Mouse (Mus musculus) CH12.LX (cell line): ENCODE data around the gene Lbhd1. TPM values are rescaled to one million over a fixed set of nuclear protein-coding genes. Genes with fewer than 3 reads are reported as not detected.

Experiments
- DNase-seq: peaks from one replicate; pipeline ENCODE4 v3.0.0-alpha.2; 2013; ENCODE audit errors: extremely low read depth
- H3K27ac ChIP-seq: 2 replicates; pipeline ENCODE4 v1.5.1; 2012; ENCODE audit warnings: low read depth, mild to moderate bottlenecking, control low read depth, moderate library complexity; ENCODE audit not compliant: insufficient read depth
- H3K27me3 ChIP-seq: replicated peaks from 2 replicates; pipeline ENCODE3; 2012; ENCODE audit warnings: inconsistent platforms
- H3K36me3 ChIP-seq, 2 experiments: replicated peaks in 1 of 2; 2 replicates each; pipeline versions ENCODE3 to v1.6.1; 2012; ENCODE audit warnings: inconsistent platforms in 1 of 2, low read length in 1 of 2, mild to moderate bottlenecking in 1 of 2, mixed read lengths in 1 of 2, moderate library complexity in 1 of 2; ENCODE audit not compliant: control insufficient read depth in 1 of 2, insufficient read depth in 1 of 2
- H3K4me1 ChIP-seq, 2 experiments: 2 replicates each; pipeline ENCODE4 v1.6.1; 2012; ENCODE audit warnings: inconsistent platforms in 1 of 2, moderate library complexity in 1 of 2; ENCODE audit not compliant: insufficient read depth in 2 of 2, control insufficient read depth in 1 of 2
- H3K4me2 ChIP-seq: 2 replicates; pipeline ENCODE4 v1.6.1; 2012; ENCODE audit warnings: low read depth, mild to moderate bottlenecking, control low read depth; ENCODE audit not compliant: poor library complexity, insufficient read depth, severe bottlenecking
- H3K4me3 ChIP-seq, 3 experiments: fragments of 150-350 bp in 1 of 3; sonication (generic) in 1 of 3; replicated peaks in 1 of 3; 2 replicates each; pipeline versions ENCODE3 to v1.5.1; 2011 to 2012; ENCODE audit warnings: low read depth in 2 of 3, low read length in 2 of 3, mild to moderate bottlenecking in 2 of 3, moderate library complexity in 2 of 3, control low read depth in 1 of 3, improper control_type of control experiment in 1 of 3, inconsistent platforms in 1 of 3, mixed read lengths in 1 of 3; ENCODE audit not compliant: poor library complexity in 1 of 3
- H3K79me2 ChIP-seq: replicated peaks from 2 replicates; pipeline ENCODE4 v1.6.1; 2012; ENCODE audit warnings: mild to moderate bottlenecking, moderate library complexity; ENCODE audit not compliant: control insufficient read depth, poor library complexity, insufficient read depth, severe bottlenecking; ENCODE audit errors: extremely low read depth
- H3K9ac ChIP-seq: 2 replicates; pipeline ENCODE4 v1.6.1; 2012; ENCODE audit warnings: low read depth, mild to moderate bottlenecking, control low read depth, moderate library complexity; ENCODE audit not compliant: insufficient read depth
- H3K9me3 ChIP-seq: replicated peaks from 2 replicates; pipeline ENCODE3; 2012; ENCODE audit warnings: low read length, inconsistent platforms, mixed read lengths
- BHLHE40 ChIP-seq: IDR thresholded peaks from 2 replicates; pipeline ENCODE4 v1.6.1; 2011; ENCODE audit warnings: mild to moderate bottlenecking, low read depth, low read length, improper control_type of control experiment
- CHD1 ChIP-seq: IDR thresholded peaks from 2 replicates; pipeline ENCODE4 v1.6.1; 2012; ENCODE audit warnings: low read depth, low read length, improper control_type of control experiment, inconsistent platforms
- CTCF ChIP-seq, 2 experiments: IDR thresholded peaks in 1 of 2; conservative IDR thresholded peaks in 1 of 2; 2 replicates each; pipeline ENCODE4 v1.5.1; 2011 to 2012; ENCODE audit warnings: low read depth in 2 of 2, low read length in 2 of 2, improper control_type of control experiment in 1 of 2, inconsistent platforms in 1 of 2, mild to moderate bottlenecking in 1 of 2, moderate library complexity in 1 of 2
- E2F4 ChIP-seq: IDR thresholded peaks from 2 replicates; pipeline ENCODE4 v1.6.1; 2011; ENCODE audit warnings: low read depth, low read length, improper control_type of control experiment; ENCODE audit not compliant: insufficient replicate concordance
- ELF1 ChIP-seq: IDR thresholded peaks from 2 replicates; pipeline ENCODE4 v1.6.1; 2014; ENCODE audit warnings: low read depth, mild to moderate bottlenecking, inconsistent platforms, low read length, improper control_type of control experiment
- EP300 ChIP-seq: IDR thresholded peaks from 2 replicates; pipeline ENCODE4 v1.6.1; 2011; ENCODE audit warnings: low read length, improper control_type of control experiment
- ETS1 ChIP-seq: conservative IDR thresholded peaks from 2 replicates; pipeline ENCODE4 v1.6.1; 2012; ENCODE audit warnings: low read depth, mild to moderate bottlenecking, inconsistent platforms, low read length, improper control_type of control experiment, moderate library complexity
- GABPA ChIP-seq: IDR thresholded peaks from 2 replicates; pipeline ENCODE4 v1.6.1; 2012; ENCODE audit warnings: low read depth, low read length, improper control_type of control experiment, inconsistent platforms; ENCODE audit not compliant: insufficient replicate concordance
- HCFC1 ChIP-seq: IDR thresholded peaks from 2 replicates; pipeline ENCODE4 v1.6.1; 2012; ENCODE audit warnings: low read depth, mild to moderate bottlenecking, inconsistent platforms, low read length, improper control_type of control experiment
- IRF4 ChIP-seq: IDR thresholded peaks from 2 replicates; pipeline ENCODE4 v1.6.1; 2014; ENCODE audit warnings: low read depth, mild to moderate bottlenecking, inconsistent platforms, low read length, improper control_type of control experiment
- KAT2A ChIP-seq: IDR thresholded peaks from 2 replicates; pipeline ENCODE4 v1.6.1; 2012; ENCODE audit warnings: low read length, improper control_type of control experiment, inconsistent platforms; ENCODE audit not compliant: insufficient replicate concordance
- MAFK ChIP-seq: IDR thresholded peaks from 2 replicates; pipeline ENCODE4 v1.6.1; 2011; ENCODE audit warnings: low read length, improper control_type of control experiment; ENCODE audit not compliant: insufficient replicate concordance
- MAX ChIP-seq: IDR thresholded peaks from 2 replicates; pipeline ENCODE4 v1.6.1; 2011; ENCODE audit warnings: low read length, improper control_type of control experiment
- MAZ ChIP-seq: IDR thresholded peaks from 2 replicates; pipeline ENCODE4 v1.6.1; 2012; ENCODE audit warnings: low read depth, mild to moderate bottlenecking, inconsistent platforms, low read length, improper control_type of control experiment, moderate library complexity
- MEF2A ChIP-seq: IDR thresholded peaks from 2 replicates; pipeline ENCODE4 v1.6.1; 2014; ENCODE audit warnings: low read depth, mild to moderate bottlenecking, inconsistent platforms, low read length, improper control_type of control experiment, borderline replicate concordance
- NELFE ChIP-seq: IDR thresholded peaks from 2 replicates; pipeline ENCODE4 v1.6.1; 2011; ENCODE audit warnings: low read depth, low read length, improper control_type of control experiment
- PAX5 ChIP-seq: IDR thresholded peaks from 2 replicates; pipeline ENCODE4 v1.6.1; 2012; ENCODE audit warnings: low read length, inconsistent platforms, mixed read lengths
- POLR2A ChIP-seq: IDR thresholded peaks from 2 replicates; pipeline ENCODE4 v1.6.1; 2011; ENCODE audit warnings: low read depth, mild to moderate bottlenecking, improper control_type of control experiment, low read length
- POLR2AphosphoS2 ChIP-seq: IDR thresholded peaks from 2 replicates; pipeline ENCODE4 v1.6.1; 2011; ENCODE audit warnings: low read depth, low read length, improper control_type of control experiment
- RCOR1 ChIP-seq: conservative IDR thresholded peaks from 2 replicates; pipeline ENCODE4 v1.6.1; 2012; ENCODE audit warnings: low read depth, mild to moderate bottlenecking, inconsistent platforms, low read length, improper control_type of control experiment
- SMC3 ChIP-seq: IDR thresholded peaks from 2 replicates; pipeline ENCODE4 v1.6.1; 2011; ENCODE audit warnings: low read depth, low read length, improper control_type of control experiment
- TCF12 ChIP-seq: IDR thresholded peaks from 2 replicates; pipeline ENCODE4 v1.6.1; 2014; ENCODE audit warnings: low read depth, mild to moderate bottlenecking, inconsistent platforms, low read length, improper control_type of control experiment
- UBTF ChIP-seq: IDR thresholded peaks from 2 replicates; pipeline ENCODE4 v1.6.1; 2012; ENCODE audit warnings: low read depth, mild to moderate bottlenecking, inconsistent platforms, low read length, improper control_type of control experiment, moderate library complexity
- ZC3H11A ChIP-seq: IDR thresholded peaks from 2 replicates; pipeline ENCODE4 v1.6.1; 2012; ENCODE audit warnings: low read depth, mild to moderate bottlenecking, inconsistent platforms, low read length, improper control_type of control experiment
- dilution Hi-C: fragments of 300-500 bp; cut with MboI; formaldehyde crosslinking; loops from 2 replicates; pipeline ENCODE4 v1.14.3; 2020; ENCODE audit warnings: low sequenced_read_pairs; ENCODE audit not compliant: extremely low pct_unique_long_range_greater_than_20kb, extremely low pct_ligation_motif_present
- in situ Hi-C: fragments of 300-500 bp; cut with MboI; formaldehyde crosslinking; loops from 3 replicates; pipeline ENCODE4 v1.14.3; 2019; ENCODE audit warnings: low sequenced_read_pairs, low pct_ligation_motif_present, low pct_unique_long_range_greater_than_20kb, mixed read lengths
- polyA plus RNA-seq: library from polyadenylated mRNA; unstranded; fragments of >175 nt; gene quantifications from 2 replicates; pipeline ENCODE4 v1.2.1, GENCODE M21; 2012; ENCODE audit warnings: low read depth; ENCODE audit not compliant: insufficient read length
- total RNA-seq, 2 experiments: library from RNA; depleted of rRNA; stranded (reverse); fragments of 300-350 nt in 1 of 2; fragments of >200 nt in 1 of 2; gene quantifications; 2 replicates each; pipeline ENCODE4 v1.2.3; 2012 to 2014

The Lbhd1 gene
- total and polyA plus RNA-seq, 3 experiments: 7.5 to 50.4 (median 15.6) TPM

DNA sequence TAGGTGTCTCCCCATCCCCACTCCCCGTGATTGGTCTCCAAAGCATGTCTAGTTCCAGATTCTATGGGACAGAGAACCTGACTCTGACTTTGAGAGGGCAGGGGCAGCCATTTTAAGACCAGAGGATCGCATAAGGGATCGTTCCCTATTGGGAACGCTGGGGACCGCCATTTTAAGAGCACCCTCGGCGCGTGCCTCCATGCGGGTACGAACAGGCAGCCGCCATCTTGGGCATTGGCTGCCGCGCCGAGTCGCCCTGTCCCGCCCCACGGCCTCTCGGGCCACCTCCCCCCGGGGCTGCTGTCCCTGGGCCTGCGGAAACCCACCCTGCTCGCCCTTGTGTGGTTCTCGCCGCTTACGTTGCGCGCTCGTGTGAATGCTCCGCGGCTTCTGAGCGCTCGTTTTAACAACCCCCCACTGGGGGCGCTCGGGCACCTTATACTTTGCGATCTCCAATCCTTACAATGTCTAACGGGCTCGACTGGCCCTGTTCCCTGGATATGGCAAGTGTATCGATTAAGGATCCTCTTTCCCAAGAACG lies 46.2 kb upstream of the Lbhd1 start, which contains the start of gene Bscl2 (continued):
- TF ChIP-seq IRF4: no peak; the same call in 1 of the 2 replicates
- no peak for TF ChIP-seq E2F4
- TF ChIP-seq BHLHE40: peak; percentile 59
- TF ChIP-seq MAZ: no peak
- TF ChIP-seq UBTF: peak; percentile 67; the same call in 1 of the 2 replicates
- no peak for TF ChIP-seq ETS1
- TF ChIP-seq ZC3H11A: peak; percentile 87
- TF ChIP-seq KAT2A: 0 out of 2 replicates have a peak, but pooled peaks have one; percentile 35
- TF ChIP-seq MAX: peak; percentile 87
- no peak for TF ChIP-seq MAFK
- TF ChIP-seq HCFC1: peak; percentile 63
- TF ChIP-seq ELF1: 0 out of 2 replicates have a peak, but pooled peaks have one; percentile 17
- no peak for TF ChIP-seq EP300
- no peak; the same call in 1 of the 2 replicates for TF ChIP-seq RCOR1
- peak in 1 of 2 experiments; percentile 65; a peak in 2 of 4 replicates for TF ChIP-seq CTCF (conservative IDR thresholded peaks at IDR 0.05 in 1 of 2, IDR thresholded peaks at IDR 0.05 in 1 of 2; ENCODE audit: low read depth in 2 of 2, low read length in 2 of 2)
- TF ChIP-seq MEF2A: peak; percentile 12
- TF ChIP-seq POLR2A: peak; percentile 80
- TF ChIP-seq POLR2AphosphoS2: peak; percentile 70
- TF ChIP-seq CHD1: no peak
- TF ChIP-seq TCF12: peak; percentile 70

DNA sequence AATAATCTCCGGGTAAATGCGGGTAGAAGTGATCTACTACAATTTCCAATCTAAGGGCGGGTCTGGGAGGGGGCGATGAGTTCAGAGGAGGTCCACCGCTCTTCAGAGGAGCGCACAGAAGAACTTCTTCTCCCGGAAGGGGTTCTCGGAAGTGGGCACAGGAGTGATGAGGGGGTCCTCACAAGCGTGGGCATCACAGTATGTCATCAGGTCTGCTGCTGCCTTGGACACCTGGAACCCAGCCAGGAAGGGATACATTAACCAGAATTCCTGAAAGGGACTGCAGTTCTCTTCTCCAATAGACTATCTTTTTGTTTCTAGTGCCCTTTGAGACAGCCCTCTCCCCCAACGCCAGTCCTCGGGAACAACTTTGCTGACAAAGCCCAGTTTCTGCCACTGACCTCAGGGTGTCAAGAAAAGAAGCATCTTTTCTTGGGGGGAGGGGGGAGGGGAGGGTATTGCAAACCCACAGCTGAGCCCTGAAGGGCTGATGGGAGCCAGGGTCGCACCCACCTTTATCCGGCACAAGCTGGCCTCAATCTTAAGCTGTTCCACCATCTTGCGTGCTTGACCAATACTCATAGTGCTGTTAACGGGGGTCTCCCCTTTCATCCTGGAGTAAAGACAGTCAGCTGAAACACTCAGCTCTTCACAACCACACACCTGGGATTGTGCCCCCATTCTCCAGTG lies 45.3 kb upstream of the Lbhd1 start:
- in situ Hi-C loops: loop anchor here (25.0 kb wide), 1 partner anchor 1024 kb away; no protein-coding TSS in a partner anchor
- Histone ChIP-seq H3K4me1 (peaks cover 11 to 45% of the 10 kb centered on the region in 2 experiments), H3K27ac (peak overlapping the region; percentile 92), H3K4me3 (peak overlapping the region; percentile 56 to 65 (median 62)), H3K79me2 (peaks cover 20% of the 10 kb centered on the region), H3K36me3 (peaks cover 17 to 53% of the 10 kb centered on the region in 2 experiments), H3K4me2 (peak overlapping the region; percentile 96), H3K27me3 (no peaks in the 10 kb centered on the region), H3K9me3 (no peaks in the 10 kb centered on the region), H3K9ac (peak overlapping the region; percentile 75)
- no peak for TF ChIP-seq NELFE
- no peak for TF ChIP-seq EP300
- TF ChIP-seq CTCF (conservative IDR thresholded peaks at IDR 0.05 in 1 of 2, IDR thresholded peaks at IDR 0.05 in 1 of 2; ENCODE audit: low read depth in 2 of 2, low read length in 2 of 2): no peak
- TF ChIP-seq E2F4: no peak
- no peak for TF ChIP-seq ELF1
- TF ChIP-seq SMC3: no peak
- TF ChIP-seq POLR2A: no peak
- no peak for TF ChIP-seq TCF12
- TF ChIP-seq PAX5: no peak
- TF ChIP-seq UBTF: no peak
- TF ChIP-seq GABPA: no peak
- no peak for TF ChIP-seq KAT2A
- TF ChIP-seq RCOR1: no peak
- no peak for TF ChIP-seq MEF2A
- dilution Hi-C loops: no loop called here
- DNase-seq: no peak
